Mouse (Mus musculus) adrenal gland, postnatal 25 days (tissue): ENCODE data around the gene Oxsr1. TPM values are rescaled to one million over a fixed set of nuclear protein-coding genes. Genes with fewer than 3 reads are reported as not detected.
"Not testable (repeated sequence)": the region's sequence is repeated elsewhere in the genome, so short reads cannot be mapped to it uniquely, and the experiment has no call there.

Experiments used
- DNase-seq: peaks from one replicate; pipeline ENCODE4 v3.0.0; 2021; ENCODE audit warnings: mixed read lengths
- total RNA-seq: library from RNA; stranded (reverse); gene quantifications from 2 replicates; pipeline ENCODE4 v1.2.3, GENCODE M21; 2021

Oxsr1 gene
- total RNA-seq, 1 experiment from 2014 or later = 37.5 TPM

GRCm38 (mm10) chr9:119271496-119271895 lies 50.7 kb downstream of the Oxsr1 start:
- DNase-seq = no peak

GRCm38 (mm10) chr9:119268588-119269145 lies 53.6 kb downstream of the Oxsr1 start:
- DNase-seq = no peak

- no peak for DNase-seq
Observed at GRCm38 (mm10) chr9:119268120-119268519, 54.1 kb downstream of the Oxsr1 start.

- DNase-seq = not testable (repeated sequence)
Observed at GRCm38 (mm10) chr9:119266121-119266395, 56.2 kb downstream of the Oxsr1 start.

GRCm38 (mm10) chr9:119265373-119266120 lies 56.7 kb downstream of the Oxsr1 start:
- DNase-seq = not testable (repeated sequence)

GRCm38 (mm10) chr9:119263067-119263466 lies 59.2 kb downstream of the Oxsr1 start:
- no peak for DNase-seq

- no peak for DNase-seq
Observed at GRCm38 (mm10) chr9:119260825-119261224, 61.4 kb downstream of the Oxsr1 start.

GRCm38 (mm10) chr9:119258785-119259184 lies 63.4 kb downstream of the Oxsr1 start:
- no peak for DNase-seq

- no peak for DNase-seq
Observed at GRCm38 (mm10) chr9:119258128-119258527, 64.1 kb downstream of the Oxsr1 start.

- no peak for DNase-seq
Observed at GRCm38 (mm10) chr9:119256161-119256560, 66.1 kb downstream of the Oxsr1 start.

- no peak for DNase-seq
Observed at GRCm38 (mm10) chr9:119255096-119255495, 67.1 kb downstream of the Oxsr1 start.

GRCm38 (mm10) chr9:119254187-119254586 lies 68.0 kb downstream of the Oxsr1 start:
- DNase-seq = no peak

- DNase-seq = no peak
Observed at GRCm38 (mm10) chr9:119247996-119248395, 74.2 kb downstream of the Oxsr1 start.

GRCm38 (mm10) chr9:119246826-119247225 lies 75.4 kb downstream of the Oxsr1 start:
- peak; percentile 32 for DNase-seq

- no peak for DNase-seq
Observed at GRCm38 (mm10) chr9:119243981-119244380, 78.2 kb downstream of the Oxsr1 start.

- DNase-seq = no peak
Observed at GRCm38 (mm10) chr9:119241169-119241865, 80.9 kb downstream of the Oxsr1 start.

GRCm38 (mm10) chr9:119240286-119240997 lies 81.8 kb downstream of the Oxsr1 start:
- DNase-seq = no peak

GRCm38 (mm10) chr9:119239274-119239673 lies 83.0 kb downstream of the Oxsr1 start:
- no peak for DNase-seq

GRCm38 (mm10) chr9:119238796-119239195 lies 83.4 kb downstream of the Oxsr1 start:
- no peak for DNase-seq

- DNase-seq = no peak
Observed at GRCm38 (mm10) chr9:119231552-119231951, 90.7 kb downstream of the Oxsr1 start.

- no peak for DNase-seq
Observed at GRCm38 (mm10) chr9:119230829-119231228, 91.4 kb downstream of the Oxsr1 start.

GRCm38 (mm10) chr9:119220249-119220648 lies 102.0 kb downstream of the Oxsr1 start:
- no peak for DNase-seq

- DNase-seq = no peak
Observed at GRCm38 (mm10) chr9:119219667-119220066, 102.6 kb downstream of the Oxsr1 start.
